Mouse (Mus musculus) limb, embryonic 15.5 days (tissue): ENCODE data around the gene 1500009C09Rik. TPM values are rescaled to one million over a fixed set of nuclear protein-coding genes. Genes with fewer than 3 reads are reported as not detected.

Experiments used
- ATAC-seq: fragments of 200-750 bp; cut with Nextera tagmentation; 2 replicates; pipeline ENCODE4 v1.8.0; 2017; ENCODE audit warnings: low read depth, moderate TSS enrichment; ENCODE audit not compliant: insufficient number of reproducible peaks, low FRiP score, low TSS enrichment
- H3K27ac ChIP-seq: fragments of 300-500 bp; sonication (generic); 2 replicates; pipeline ENCODE4 v1.5.1; 2015; ENCODE audit warnings: moderate library complexity, mild to moderate bottlenecking, inconsistent platforms
- H3K27me3 ChIP-seq: fragments of 300-500 bp; sonication (generic); 2 replicates; pipeline ENCODE4 v1.6.1; 2015; ENCODE audit warnings: inconsistent platforms
- H3K36me3 ChIP-seq: fragments of 300-500 bp; sonication (generic); 2 replicates; pipeline ENCODE4 v1.6.1; 2015; ENCODE audit warnings: inconsistent platforms
- H3K4me1 ChIP-seq: fragments of 300-500 bp; sonication (generic); 2 replicates; pipeline ENCODE4 v1.6.1; 2015; ENCODE audit warnings: inconsistent platforms
- H3K4me2 ChIP-seq: fragments of 300-500 bp; sonication (generic); 2 replicates; pipeline ENCODE4 v1.6.1; 2015; ENCODE audit warnings: mild to moderate bottlenecking, inconsistent platforms
- H3K4me3 ChIP-seq: fragments of 300-500 bp; sonication (generic); 2 replicates; pipeline ENCODE4 v1.5.1; 2015; ENCODE audit warnings: mild to moderate bottlenecking, inconsistent platforms
- H3K9ac ChIP-seq: fragments of 300-500 bp; sonication (generic); 2 replicates; pipeline ENCODE4 v1.6.1; 2015; ENCODE audit warnings: inconsistent platforms
- H3K9me3 ChIP-seq: fragments of 300-500 bp; sonication (generic); 2 replicates; pipeline ENCODE4 v1.6.1; 2016; ENCODE audit warnings: inconsistent platforms
- WGBS: fragments of 180-500 bp; shearing (Covaris S2); methylation state at CpG from one replicate; pipeline ENCODE4 v1.1.7; 2015; 5-methylcytosine and 5-hydroxymethylcytosine counted together
- polyA plus RNA-seq: library from polyadenylated mRNA; unstranded; fragments of >200 nt; fragmentation: Nextera tagmentation; extraction: Ambion mirVana; gene quantifications from 2 replicates; pipeline ENCODE4 v1.2.1, GENCODE M21; 2015

The 1500009C09Rik gene
- polyA plus RNA-seq, result not detected in 2 replicates

GRCm38 (mm10) chr15:82252097-82252496 is at the start of gene 1500009C09Rik:
Gene 1500009C09Rik, plus strand, starts transcription at chr15:82252397.
- no peak within 1 kb of the TSS for H3K9ac ChIP-seq
- no peaks in the 10 kb centered on the region for H3K27me3 ChIP-seq
- WGBS, result 91% methylated on average over 6 of the region's 6 CpGs
- H3K4me3 ChIP-seq, result no peak within 1 kb of the TSS
- no peaks in the 10 kb centered on the region for H3K9me3 ChIP-seq
- H3K4me2 ChIP-seq, result no peak within 1 kb of the TSS
- no peaks in the 10 kb centered on the region for H3K4me1 ChIP-seq
- H3K36me3 ChIP-seq, result no peaks in the 10 kb centered on the region
- H3K27ac ChIP-seq, result no peak within 1 kb of the TSS
- ATAC-seq, result no peak

- Histone ChIP-seq H3K4me1 (peaks cover 22% of the 10 kb centered on the region), H3K27me3 (peaks cover 43% of the 10 kb centered on the region)
Observed at GRCm38 (mm10) chr15:82203090-82203489, 49.1 kb upstream of the 1500009C09Rik start.

GRCm38 (mm10) chr15:82203611-82204351 is 48.4 kb upstream of the 1500009C09Rik start:
- 87% methylated on average over 20 of the region's 20 CpGs for WGBS
- peaks cover 49% of the 10 kb centered on the region for H3K27me3 ChIP-seq
- H3K9ac ChIP-seq, result no peak overlapping the region
- no peak overlapping the region for H3K4me3 ChIP-seq
- peaks cover 22% of the 10 kb centered on the region for H3K4me1 ChIP-seq
- peaks cover 68% of the 10 kb centered on the region for H3K36me3 ChIP-seq
- H3K9me3 ChIP-seq, result no peaks in the 10 kb centered on the region
- no peak overlapping the region for H3K27ac ChIP-seq
- no peak for ATAC-seq
- no peak overlapping the region for H3K4me2 ChIP-seq

More at GRCm38 (mm10) chr15:82203090-82203489, 49.1 kb upstream of the 1500009C09Rik start:
- Histone ChIP-seq H3K9ac (no peak overlapping the region), H3K4me2 (no peak overlapping the region), H3K27ac (no peak overlapping the region), H3K9me3 (no peaks in the 10 kb centered on the region), H3K4me3 (no peak overlapping the region), H3K36me3 (peaks cover 75% of the 10 kb centered on the region)
- ATAC-seq, result no peak
- 94% methylated on average over 10 of the region's 10 CpGs for WGBS

GRCm38 (mm10) chr15:82204680-82205371 is 47.4 kb upstream of the 1500009C09Rik start:
- Histone ChIP-seq H3K27me3 (peaks cover 60% of the 10 kb centered on the region), H3K4me3 (no peak overlapping the region)
- WGBS, result 51% methylated on average over 8 of the region's 10 CpGs

DNA sequence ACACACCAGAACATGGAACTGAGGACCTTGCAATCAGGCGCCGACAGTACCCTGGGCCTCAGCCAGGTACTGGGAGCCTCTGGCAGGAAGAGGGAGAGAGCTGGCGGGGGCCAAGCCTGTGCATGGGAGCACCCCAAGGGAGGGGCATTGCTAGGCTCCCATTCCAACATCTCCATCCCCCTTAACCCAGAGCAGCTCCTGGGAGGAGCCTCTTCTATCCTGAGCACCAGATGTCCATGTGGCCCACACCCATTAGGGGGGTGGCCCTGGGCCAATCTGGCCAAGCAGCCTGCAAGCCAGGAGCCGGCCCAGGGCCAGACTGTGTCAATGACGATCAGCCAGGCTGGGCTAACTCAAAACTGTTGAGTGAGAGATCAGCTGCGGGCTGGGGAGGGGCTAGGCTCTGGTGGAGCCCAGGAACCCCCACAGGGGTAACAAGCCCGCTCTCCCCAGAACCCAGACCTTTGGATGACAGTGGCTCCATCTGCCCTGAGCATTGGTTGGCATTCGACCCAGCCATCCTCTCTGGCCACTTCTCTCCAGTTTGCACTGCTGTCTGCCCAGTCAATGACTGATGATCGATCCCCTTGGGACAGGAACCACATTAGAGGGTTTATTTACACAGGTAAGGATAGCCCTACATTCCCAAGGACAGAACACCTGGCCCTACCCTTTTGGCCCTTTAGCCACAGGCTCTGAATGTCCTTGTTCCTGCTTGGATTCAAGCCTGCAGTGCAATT is 45.7 kb upstream of the 1500009C09Rik start:
- Histone ChIP-seq H3K9ac (no peak overlapping the region), H3K36me3 (peaks cover 43% of the 10 kb centered on the region), H3K4me1 (peaks cover 29% of the 10 kb centered on the region), H3K9me3 (no peaks in the 10 kb centered on the region), H3K4me3 (no peak overlapping the region), H3K27me3 (peaks cover 77% of the 10 kb centered on the region), H3K27ac (no peak overlapping the region), H3K4me2 (no peak overlapping the region)
- peak; percentile 53; the same call in 1 of the 2 replicates for ATAC-seq
- WGBS, result 40% methylated on average over 9 of the region's 9 CpGs

More at GRCm38 (mm10) chr15:82204680-82205371, 47.4 kb upstream of the 1500009C09Rik start:
- peaks cover 58% of the 10 kb centered on the region for H3K36me3 ChIP-seq
- no peak overlapping the region for H3K4me2 ChIP-seq
- ATAC-seq, result no peak
- no peaks in the 10 kb centered on the region for H3K9me3 ChIP-seq
- H3K9ac ChIP-seq, result no peak overlapping the region
- peaks cover 22% of the 10 kb centered on the region for H3K4me1 ChIP-seq
- H3K27ac ChIP-seq, result no peak overlapping the region

- no peak overlapping the region for H3K27ac ChIP-seq
- 11% methylated on average over 34 of the region's 34 CpGs for WGBS
- no peak overlapping the region for H3K9ac ChIP-seq
- H3K36me3 ChIP-seq, result peaks cover 37% of the 10 kb centered on the region
- peaks cover 34% of the 10 kb centered on the region for H3K4me1 ChIP-seq
- H3K4me2 ChIP-seq, result no peak overlapping the region
- no peaks in the 10 kb centered on the region for H3K9me3 ChIP-seq
- peaks cover 82% of the 10 kb centered on the region for H3K27me3 ChIP-seq
- no peak for ATAC-seq
- no peak overlapping the region for H3K4me3 ChIP-seq
Observed at GRCm38 (mm10) chr15:82207105-82207459, 45.1 kb upstream of the 1500009C09Rik start.

DNA sequence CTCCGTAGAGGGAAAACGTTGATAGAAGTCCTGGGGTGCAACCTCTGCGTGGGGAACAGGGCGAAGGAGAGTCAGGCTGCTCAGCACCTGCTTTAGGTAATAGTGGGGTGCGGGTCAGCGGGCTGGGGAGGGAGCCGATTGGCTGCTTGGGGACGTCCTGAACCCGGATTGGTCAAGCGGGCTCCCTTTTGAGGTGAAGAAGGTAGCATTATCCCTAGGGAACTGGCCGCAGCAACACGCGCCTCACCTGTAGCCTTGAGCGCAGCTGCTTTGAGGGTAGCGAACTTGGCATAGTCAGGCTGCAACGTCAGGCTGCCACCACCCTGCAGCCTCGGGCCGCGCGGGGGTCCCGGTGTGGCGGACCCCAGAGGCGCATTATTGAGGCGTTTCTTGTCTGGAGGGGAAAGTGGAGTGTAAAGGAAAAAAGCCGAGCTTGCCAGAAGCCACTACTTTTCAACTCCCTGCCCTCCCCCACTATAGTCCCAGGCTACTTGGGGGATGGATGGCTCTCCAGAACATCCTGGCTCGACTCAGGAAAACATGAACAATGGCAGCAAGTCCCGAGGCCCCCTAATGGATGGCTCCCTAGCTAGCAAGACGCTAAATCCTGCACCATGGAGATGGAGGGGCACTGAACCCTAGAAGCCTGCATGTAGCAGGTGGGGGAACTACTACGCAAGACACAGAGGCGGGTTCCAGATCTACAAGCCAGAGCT is 44.5 kb upstream of the 1500009C09Rik start:
- no peak overlapping the region for H3K9ac ChIP-seq
- no peak overlapping the region for H3K4me2 ChIP-seq
- WGBS, result 19% methylated on average over 30 of the region's 30 CpGs
- peaks cover 40% of the 10 kb centered on the region for H3K4me1 ChIP-seq
- H3K4me3 ChIP-seq, result no peak overlapping the region
- H3K27ac ChIP-seq, result no peak overlapping the region
- ATAC-seq, result no peak
- H3K27me3 ChIP-seq, result peaks cover 88% of the 10 kb centered on the region
- no peaks in the 10 kb centered on the region for H3K9me3 ChIP-seq
- peaks cover 33% of the 10 kb centered on the region for H3K36me3 ChIP-seq

DNA sequence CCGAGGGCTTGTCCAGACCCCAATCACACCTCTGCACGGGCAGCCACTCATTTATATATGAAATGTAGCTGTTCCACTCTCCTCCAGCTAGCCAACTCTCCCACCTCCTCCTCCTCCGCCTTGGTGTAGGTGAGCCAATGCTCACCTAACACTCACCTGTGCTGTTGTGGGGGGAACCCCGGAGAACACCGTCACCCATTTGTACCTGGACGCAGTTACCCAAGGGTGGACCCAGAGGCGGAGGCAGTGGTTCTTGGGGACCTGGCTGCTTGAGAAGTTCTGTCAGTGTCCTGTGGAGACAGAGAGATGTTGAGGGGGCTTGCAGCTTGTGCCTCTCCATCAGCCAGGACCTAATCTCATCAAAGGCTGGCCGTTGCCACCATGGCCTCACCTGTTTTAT is 43.9 kb upstream of the 1500009C09Rik start:
- Histone ChIP-seq H3K4me1 (peaks cover 43% of the 10 kb centered on the region), H3K27me3 (peaks cover 95% of the 10 kb centered on the region), H3K9me3 (no peaks in the 10 kb centered on the region), H3K27ac (no peak overlapping the region), H3K4me2 (no peak overlapping the region), H3K36me3 (peaks cover 27% of the 10 kb centered on the region), H3K9ac (no peak overlapping the region), H3K4me3 (no peak overlapping the region)
- ATAC-seq, result no peak
- WGBS, result 82% methylated on average over 8 of the region's 8 CpGs

- Histone ChIP-seq H3K9me3 (no peaks in the 10 kb centered on the region), H3K4me3 (no peak overlapping the region), H3K9ac (no peak overlapping the region), H3K4me1 (peaks cover 43% of the 10 kb centered on the region), H3K36me3 (peaks cover 15% of the 10 kb centered on the region), H3K27ac (no peak overlapping the region), H3K4me2 (no peak overlapping the region), H3K27me3 (peaks cover 96% of the 10 kb centered on the region)
- no peak for ATAC-seq
- WGBS, result 77% methylated on average over 13 of the region's 13 CpGs
Observed at GRCm38 (mm10) chr15:82209295-82210050, 42.7 kb upstream of the 1500009C09Rik start.

DNA sequence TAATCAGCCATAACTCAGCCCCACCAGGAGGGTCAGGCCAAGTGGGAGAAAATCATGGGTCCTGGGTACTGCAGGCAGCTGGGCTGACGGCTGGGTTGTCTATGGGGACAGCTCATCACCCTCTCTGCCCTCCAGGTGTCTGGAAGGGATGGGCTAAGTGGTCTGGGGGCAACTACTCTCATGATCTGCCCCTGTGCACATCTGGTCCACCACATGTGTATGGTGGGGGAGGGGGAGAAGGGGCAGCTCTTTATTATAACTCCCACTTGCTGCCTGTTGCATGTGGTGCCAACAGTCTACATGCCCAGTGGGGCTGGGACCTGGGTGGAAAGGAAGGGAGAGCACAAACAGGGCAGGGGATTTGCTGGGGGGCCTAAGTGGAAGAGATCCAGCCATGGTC is 41.4 kb upstream of the 1500009C09Rik start:
- Histone ChIP-seq H3K4me3 (no peak overlapping the region), H3K36me3 (peaks cover 2% of the 10 kb centered on the region; the same call in 1 of the 2 replicates), H3K4me1 (peaks cover 46% of the 10 kb centered on the region), H3K27ac (no peak overlapping the region), H3K4me2 (no peak overlapping the region), H3K9ac (no peak overlapping the region), H3K9me3 (no peaks in the 10 kb centered on the region), H3K27me3 (peaks cover 97% of the 10 kb centered on the region)
- 32% methylated on average over 1 of the region's 1 CpGs for WGBS
- ATAC-seq, result no peak

GRCm38 (mm10) chr15:82211281-82211680 is 40.9 kb upstream of the 1500009C09Rik start:
- no peak for ATAC-seq
- Histone ChIP-seq H3K36me3 (no peaks in the 10 kb centered on the region), H3K4me2 (peak overlapping the region; percentile 94), H3K9me3 (no peaks in the 10 kb centered on the region), H3K4me1 (peaks cover 46% of the 10 kb centered on the region), H3K4me3 (peak overlapping the region; percentile 49), H3K27me3 (peaks cover 97% of the 10 kb centered on the region), H3K27ac (no peak overlapping the region), H3K9ac (no peak overlapping the region)
- WGBS, result 2% methylated on average over 11 of the region's 11 CpGs
